Mouse (Mus musculus) yolk sac, embryonic 10.5 days (tissue): ENCODE data around the gene Neurog3.

Source experiments
- DNase-seq: peaks from one replicate; pipeline ENCODE4 v3.0.0-alpha.2; 2017; ENCODE audit warnings: low spot score

Gene Neurog3

GRCm38 (mm10) chr10:62132691-62133281 lies at the start of gene Neurog3:
Gene Neurog3, plus strand, starts transcription at chr10:62133090.
- DNase-seq: no peak

GRCm38 (mm10) chr10:62086044-62086443 lies 46.8 kb upstream of the Neurog3 start:
- no peak for DNase-seq

DNA sequence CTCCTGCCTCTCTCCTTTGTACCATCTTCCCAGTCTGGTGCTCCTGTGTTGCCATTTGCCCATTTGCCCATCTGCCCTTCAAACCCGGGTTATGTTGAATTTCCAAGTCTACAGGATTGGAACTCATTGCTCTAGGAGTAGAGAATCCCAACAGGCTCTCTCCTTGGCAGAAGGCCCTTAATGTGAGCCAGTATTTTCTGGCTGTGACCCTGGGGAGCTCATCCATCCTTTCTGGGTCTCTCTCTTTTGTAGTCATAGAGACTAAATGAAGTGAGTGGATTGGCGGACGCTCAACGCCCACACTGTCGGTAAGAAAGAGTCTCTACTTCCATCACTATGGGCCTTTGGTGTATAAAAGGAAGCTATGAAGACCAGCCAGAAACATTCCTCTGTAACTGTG lies 46.1 kb upstream of the Neurog3 start:
- no peak for DNase-seq

DNA sequence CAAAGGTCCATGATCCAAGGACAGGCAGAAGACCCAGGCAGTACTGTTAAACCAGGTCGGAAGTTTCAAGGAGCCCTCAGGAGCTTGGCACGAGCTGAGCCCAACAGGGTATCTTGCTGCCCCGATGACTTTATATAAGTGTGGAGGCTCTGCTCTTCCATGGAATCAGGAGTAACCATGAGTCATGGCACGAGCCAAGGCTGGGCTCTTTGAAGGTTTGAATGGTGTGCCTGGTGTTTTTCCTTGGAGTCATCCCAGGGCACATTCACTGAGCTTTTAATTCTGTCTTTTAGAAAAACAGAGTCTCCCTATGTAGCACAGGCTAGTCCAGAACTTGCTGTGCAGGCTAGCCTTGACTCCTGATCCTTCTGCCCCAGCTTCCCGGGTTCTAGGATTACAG lies 44.5 kb upstream of the Neurog3 start:
- no peak for DNase-seq

DNA sequence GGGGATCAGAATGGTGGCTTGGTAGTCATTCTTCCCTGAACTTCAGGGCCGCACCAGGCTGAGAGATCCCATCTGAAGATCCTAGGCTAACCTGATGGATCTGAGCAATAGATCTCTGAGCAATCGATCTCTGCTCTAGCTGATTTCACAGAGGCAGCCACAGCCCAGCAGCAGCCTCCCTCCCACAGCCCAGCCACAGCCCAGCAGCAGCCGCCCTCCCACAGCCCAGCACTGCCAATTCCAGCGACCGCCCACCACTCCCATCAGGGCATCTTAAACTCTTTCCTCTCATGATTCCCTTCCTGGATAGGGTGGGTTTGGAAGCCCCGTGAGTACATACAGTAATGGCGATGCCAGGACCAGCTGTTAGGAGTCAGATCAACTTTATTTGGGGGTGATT lies 43.8 kb upstream of the Neurog3 start:
- DNase-seq: no peak

DNA sequence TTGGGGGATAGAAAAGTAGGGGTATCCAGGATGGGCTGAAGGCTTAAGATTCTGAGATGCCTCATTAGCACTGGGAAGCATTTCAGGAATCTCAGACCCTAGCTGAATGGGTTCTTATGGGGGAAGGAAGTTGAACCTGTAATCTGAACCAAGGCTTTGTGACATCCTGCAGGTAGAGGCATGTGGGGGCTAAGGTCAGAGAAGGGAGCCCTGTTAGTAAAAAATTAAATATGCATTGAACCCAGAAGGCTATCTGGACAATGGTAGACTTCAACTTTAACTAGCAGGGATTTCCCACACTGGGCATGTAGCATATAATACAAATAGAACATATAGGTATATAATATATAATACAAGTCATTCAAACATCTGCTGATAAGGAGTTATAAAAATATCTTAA lies 43.4 kb upstream of the Neurog3 start:
- DNase-seq: no peak

- no peak for DNase-seq
Observed at GRCm38 (mm10) chr10:62093903-62094302, 39.0 kb upstream of the Neurog3 start.

GRCm38 (mm10) chr10:62094401-62094800 lies 38.5 kb upstream of the Neurog3 start:
- DNase-seq: no peak

DNA sequence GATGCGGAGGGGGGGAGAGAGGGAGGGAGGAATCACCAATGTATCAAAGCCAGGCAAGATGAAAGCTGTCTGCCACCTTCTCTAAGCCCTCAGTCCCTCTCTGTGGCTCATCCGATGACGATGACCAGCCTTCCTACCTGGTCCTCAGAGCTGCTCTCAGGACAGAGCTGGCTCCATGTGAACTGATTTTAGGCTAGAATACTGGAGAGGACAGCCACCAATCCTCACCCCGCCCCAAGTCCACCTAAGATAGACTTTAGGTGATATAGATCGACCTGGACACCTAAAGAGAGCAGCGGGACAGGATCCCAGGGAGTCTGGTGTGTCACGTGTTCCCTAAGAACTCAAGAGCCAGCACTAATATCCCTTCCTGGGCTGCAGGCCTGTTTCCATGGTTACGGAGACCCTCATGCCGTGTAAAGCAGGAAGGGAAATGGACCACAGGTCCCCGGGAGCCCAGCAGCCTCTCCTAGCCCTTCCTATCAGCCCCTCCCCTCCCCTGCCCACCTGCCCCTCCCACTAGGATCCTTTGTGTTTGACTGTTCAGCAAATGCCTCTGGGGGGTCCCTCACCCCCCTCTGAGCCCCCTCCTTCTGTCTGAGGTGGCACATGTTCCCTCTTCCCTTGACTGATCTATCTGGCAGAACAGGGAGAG lies 33.0 kb upstream of the Neurog3 start:
- no peak for DNase-seq

DNA sequence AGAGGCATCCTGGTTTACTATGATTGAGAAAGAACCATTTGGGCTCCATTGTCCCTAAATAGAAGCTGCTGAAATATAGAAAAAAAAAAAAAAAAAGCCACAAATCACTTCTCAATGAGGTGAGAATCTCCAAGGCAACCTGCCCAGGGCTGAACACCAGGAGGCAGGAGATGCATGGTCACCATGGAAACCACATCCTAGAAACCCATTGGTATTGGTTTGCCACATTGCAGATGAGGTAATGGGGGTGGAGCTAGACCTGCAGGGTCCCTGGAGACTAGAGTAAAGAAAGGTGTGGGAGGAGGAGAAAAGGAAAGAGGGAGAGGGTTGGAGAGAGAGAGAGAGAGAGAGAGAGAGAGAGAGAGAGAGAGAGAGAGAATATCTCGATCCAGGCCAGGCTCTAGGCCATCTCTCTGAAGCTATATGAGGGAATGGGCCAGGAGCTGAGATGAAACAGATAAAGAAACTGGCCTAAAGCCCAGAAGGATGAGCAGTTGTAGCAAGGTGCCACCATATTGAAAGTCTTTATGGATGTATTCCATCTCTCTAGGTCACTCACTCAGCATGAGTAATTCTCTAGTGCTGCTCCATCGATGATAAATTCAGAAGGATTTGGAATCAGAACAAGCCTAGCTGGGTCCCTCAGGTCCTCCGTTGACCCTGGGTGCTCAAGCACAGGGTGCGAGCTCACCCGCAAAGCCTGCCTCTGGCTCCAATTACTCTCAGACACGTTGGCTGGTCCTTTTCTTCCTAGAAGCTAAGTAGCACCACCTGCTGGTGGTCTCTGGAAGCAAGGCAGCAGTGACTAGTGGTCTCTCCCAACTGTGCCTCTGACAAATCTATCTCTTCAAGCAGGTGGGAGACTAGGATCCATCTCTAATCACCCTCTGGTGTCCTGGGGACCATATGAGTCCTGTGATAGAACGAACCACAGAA lies 31.1 kb upstream of the Neurog3 start:
- peak; percentile 33 for DNase-seq

GRCm38 (mm10) chr10:62104835-62105576 lies 27.9 kb upstream of the Neurog3 start:
- peak; percentile 30 for DNase-seq

GRCm38 (mm10) chr10:62107048-62107447 lies 25.8 kb upstream of the Neurog3 start:
- DNase-seq: no peak

DNA sequence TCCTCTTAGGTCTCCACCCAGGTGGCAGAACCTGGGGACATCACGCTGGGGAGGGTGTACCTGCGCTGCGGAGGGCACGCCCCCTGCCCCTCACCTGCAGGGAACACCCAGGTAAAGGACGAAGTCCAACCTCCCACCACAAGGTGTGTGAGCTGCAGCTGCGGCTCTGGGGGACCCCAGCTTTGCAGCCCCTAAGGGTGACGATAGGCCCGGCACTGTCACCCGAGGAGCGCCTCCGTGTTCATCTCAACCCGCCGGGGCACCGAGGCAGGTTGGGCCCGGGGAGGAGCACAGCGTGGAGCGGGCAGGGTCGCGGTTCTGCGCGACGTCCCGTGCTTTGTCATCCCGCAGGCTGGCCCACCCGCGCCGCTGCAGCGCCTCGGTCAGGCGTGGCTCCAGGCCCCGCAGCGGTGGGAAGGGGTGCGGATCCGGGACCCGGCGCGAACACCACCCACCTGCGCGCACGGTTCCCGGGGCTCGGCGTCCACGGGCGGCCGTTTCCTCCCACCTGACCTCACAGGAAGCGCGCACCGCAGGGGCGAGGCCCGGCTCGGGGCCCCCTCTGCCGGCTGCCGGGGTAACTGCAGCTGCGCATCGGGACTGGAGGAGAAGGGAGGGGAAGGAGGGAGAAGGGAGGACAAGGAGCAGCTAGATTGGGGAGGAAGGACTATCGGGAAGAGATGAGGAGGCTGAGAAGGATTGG lies 22.2 kb upstream of the Neurog3 start:
- peak; percentile 72 for DNase-seq

- DNase-seq: no peak
Observed at GRCm38 (mm10) chr10:62111207-62111576, 21.7 kb upstream of the Neurog3 start.

- no peak for DNase-seq
Observed at GRCm38 (mm10) chr10:62113865-62114647, 18.8 kb upstream of the Neurog3 start.

DNA sequence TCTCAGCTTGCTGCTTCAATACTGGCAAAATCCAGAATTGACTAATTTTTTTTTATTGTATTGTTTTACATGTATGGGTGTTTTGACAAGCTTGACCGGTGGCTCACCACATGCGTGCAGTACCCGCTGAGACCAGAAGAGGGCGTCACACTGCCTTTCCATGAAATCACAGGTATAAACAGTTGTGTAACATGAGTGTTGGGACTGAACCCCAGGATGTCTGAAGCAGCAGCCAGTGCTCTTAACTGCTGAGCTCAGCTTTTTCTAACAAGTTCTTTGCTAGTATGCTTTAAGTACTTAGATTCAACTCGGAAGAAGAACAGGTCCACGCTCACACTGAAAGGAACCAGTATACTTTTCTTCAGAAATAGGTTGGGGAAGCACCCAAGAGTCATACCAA lies 5.8 kb upstream of the Neurog3 start:
- DNase-seq: no peak

DNA sequence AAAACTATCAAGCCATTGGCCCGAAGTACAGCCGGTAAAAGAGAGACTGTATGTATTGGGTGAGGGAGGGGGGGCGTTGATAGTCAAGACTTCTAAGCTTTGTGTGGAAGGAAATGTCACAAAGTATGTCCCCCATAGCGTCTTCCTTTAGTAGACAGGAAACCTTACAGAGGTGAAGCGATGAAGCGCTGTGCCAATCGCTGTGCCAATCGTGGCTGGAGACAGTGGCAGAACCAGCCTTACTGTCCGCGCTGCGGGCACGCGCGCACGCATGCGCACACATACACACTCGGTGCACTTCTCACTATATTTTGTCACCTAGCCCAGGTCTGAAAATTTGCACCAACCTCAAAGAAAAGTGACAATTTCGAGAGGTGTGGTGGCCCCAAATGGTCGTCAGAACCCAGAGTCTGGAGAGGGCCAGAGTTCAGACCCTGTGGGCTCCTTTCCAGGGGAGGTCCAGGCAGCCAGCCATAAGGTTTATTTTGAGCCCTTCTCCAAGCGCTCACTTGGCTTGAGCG lies 5.1 kb upstream of the Neurog3 start:
- no peak for DNase-seq

- no peak for DNase-seq
Observed at GRCm38 (mm10) chr10:62128316-62128951, 4.5 kb upstream of the Neurog3 start.

DNA sequence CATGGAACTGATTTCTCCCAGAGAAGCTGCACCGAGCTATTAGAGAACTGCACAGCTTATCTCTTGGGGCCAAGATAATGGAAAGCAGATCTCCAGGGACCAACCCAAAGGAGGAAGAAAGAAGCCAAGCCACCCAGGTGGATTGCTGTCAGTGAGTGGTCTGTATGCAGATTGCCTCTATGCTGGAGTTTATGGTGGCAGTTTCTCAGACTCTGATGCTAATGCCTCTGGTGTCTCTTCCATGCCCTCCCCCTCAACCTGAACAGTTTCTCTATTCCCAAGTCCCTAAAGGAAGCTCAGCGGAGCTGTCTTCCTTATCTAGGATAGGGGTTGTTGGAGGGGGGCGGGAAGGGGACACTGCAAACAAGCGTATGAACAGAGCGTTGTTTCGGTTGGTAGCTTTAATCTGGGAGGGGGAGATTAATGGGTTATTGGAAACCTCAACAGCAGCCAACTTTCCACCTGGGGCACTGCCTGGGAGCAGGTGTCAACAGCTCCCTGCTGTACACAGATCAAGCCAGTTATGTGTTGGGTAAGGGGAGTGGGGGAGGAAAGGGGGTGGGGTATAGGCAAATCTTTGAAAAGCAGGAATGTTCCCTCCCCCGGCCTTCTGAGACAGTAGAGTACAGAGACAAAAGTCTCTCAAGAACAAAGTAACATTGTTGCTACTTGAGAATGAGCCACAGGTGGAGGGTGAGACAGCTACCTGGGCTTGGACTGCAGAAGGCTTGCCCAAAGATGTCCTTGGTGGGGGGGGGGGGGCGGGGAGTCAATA lies 3.0 kb downstream of the Neurog3 start:
- no peak for DNase-seq
